Mouse (Mus musculus) lung, postnatal 14 days (tissue): ENCODE data around the gene Gm28230.
A peak's percentile ranks its signal among the peaks of the same experiment; 100 is the strongest.

Experiments
- DNase-seq: peaks from one replicate; pipeline ENCODE4 v3.0.0; 2021

Gene Gm28230

GRCm38 (mm10) chr2:74704393-74704998 is 22.0 kb upstream of the Gm28230 start, which contains the start of gene Hoxd8:
TSS of gene Hoxd8 (plus strand) at chr2:74704615.
- DNase-seq: no peak

DNA sequence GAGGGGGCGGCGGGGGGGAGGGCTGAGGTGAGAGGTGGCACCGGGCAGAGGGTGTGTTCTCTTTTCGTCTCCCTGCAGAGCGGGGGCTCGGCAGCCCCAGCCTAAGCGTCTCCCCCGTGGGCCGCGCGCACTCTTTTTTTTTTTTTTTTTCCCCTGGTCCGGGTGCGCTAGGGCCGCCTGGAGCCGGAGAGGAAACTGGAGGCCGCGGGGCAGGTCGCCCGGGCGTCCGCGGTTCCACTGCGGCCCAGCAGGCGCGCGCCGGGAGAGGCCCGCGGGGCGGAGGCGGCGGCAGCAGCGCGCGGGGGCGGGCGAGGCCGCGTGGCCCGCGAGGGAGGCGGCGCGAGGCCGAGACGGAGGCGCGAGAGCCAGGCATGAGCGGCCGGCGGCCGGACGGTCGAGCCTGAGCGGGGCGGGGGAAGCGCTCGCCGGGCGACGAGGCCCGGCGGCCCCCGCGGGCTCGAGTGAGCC is 21.5 kb upstream of the Gm28230 start:
- DNase-seq: no peak

GRCm38 (mm10) chr2:74705467-74706089 is 20.9 kb upstream of the Gm28230 start:
- DNase-seq: no peak

- no peak for DNase-seq
These were observed 20.1 kb upstream of the Gm28230 start for GRCm38 (mm10) chr2:74706393-74706960.

- no peak for DNase-seq
These were observed 18.9 kb upstream of the Gm28230 start for GRCm38 (mm10) chr2:74707599-74707998.

GRCm38 (mm10) chr2:74708676-74709075 is 17.9 kb upstream of the Gm28230 start:
- DNase-seq: no peak

- DNase-seq: no peak
These were observed 16.8 kb upstream of the Gm28230 start for GRCm38 (mm10) chr2:74709465-74710419.

DNA sequence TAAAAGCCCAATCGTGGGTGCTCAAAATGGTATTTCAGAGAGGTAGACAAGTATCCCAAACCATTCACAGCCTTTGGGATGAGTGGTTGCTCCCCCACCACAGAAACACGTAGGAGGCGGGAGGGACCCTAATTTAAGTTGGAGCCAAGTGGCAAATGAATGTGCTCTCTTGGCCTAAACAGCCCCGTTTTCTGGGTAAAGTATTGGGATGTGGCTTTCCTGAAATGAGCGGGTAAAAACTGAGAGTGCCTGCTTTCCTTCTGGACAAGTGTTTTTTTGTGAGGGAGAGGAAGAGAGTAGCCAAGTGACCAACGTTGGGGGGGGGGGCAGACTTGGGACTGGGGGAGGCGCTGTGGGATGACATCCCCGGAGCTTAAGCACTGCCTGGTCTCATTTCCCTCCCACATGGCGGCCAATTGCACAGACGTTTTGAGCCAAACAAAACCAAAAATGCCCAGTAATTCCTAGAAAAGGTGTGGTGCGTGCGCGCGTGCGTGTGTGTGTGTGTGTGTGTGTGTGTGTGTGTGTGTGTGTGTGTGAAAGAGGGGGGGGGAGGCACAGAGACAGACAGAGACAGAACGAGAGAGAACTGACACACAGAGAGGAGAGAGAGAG is 15.5 kb upstream of the Gm28230 start:
- DNase-seq: no peak

DNA sequence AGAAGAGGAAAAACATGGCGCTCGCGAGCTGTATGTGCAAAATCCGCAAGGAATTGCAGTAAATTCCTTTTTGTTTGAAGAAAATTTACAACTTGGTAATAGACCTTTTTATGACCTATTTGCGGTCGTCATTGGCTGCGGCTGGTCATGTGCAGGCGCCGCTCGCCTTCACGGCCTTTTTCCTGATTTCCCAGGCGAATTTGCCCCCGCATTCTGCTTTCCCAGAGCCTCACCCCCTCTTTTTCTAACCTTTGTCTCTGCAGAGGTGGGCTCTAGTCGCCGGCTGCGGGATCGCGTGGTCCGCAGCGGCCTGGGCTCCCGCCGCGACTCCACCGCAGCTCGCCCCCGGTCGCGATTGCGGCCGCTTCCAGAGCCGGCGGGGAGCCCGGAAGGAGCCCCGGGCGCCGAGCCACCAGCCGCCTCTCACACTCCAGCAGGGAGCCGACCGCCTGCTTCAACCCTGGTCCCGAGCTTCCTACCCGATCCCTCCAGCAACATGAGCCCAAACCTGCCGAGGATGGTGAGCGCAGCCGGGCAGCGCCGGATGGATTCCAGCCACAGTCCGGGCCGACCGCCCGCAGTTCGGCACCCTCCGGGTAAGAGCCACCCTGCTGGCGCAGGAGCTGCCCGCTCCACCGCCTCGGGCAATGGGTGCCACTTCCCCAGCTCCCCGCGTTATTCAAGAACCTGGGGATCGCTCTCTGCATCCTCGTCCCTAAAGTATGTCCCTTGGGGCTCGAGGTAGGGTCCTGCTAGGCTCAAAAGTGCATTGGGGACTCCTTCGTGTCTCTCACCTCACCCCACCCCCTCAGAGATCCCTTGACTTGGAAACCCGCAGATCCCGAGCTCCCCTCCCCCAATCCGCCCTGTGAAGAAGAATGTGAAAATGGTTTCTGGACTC is 14.6 kb upstream of the Gm28230 start, which contains the start of the genes Hoxd3 and Hoxd4:
TSS of gene Hoxd3 (plus strand) at position 207 of the 901 bp plus-strand sequence.
TSS of gene Hoxd4 (plus strand) at position 209 of the 901 bp plus-strand sequence.
- DNase-seq: no peak

DNA sequence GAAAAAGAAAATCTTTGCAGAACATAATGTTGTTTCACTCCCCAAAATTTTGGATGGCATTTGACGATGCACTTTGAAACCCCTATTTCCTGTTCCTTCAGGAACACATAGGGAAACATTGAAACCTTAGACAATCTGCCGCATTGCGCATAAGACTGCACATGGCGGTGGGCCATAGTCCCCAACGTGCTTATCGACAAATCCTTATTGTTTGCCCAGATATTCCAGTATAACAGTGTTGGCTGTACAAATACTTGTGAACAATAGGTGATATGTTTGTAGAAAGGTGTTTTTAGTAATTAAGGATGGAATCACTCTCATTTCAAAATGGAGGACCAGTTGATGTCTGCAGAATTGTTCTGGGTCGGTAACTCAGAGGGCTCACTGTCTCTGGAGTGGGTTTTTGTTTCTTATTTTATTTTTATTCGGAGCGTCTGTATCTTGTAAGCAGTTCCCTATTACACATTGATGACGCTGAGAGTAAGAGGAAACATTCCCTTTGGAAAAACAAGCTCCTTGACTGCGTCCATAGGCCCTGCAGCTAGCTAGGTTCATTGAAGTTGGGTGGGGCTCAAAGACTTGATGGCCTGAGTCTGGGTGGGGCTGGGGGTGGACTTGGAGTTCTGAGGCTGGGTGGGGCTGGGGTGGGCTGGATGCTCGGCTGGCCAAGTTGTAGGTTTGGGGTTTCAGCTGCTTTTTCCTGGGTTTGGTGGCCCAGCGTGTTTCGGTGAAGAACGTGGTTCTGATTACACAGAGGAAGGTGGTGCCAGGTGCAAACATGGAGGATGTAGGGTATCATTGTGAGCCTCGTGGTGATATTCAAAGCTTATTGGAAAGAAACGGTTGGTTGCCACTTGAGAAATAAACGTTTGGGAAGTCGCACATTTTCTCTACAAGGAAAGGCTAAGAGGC is 13.0 kb upstream of the Gm28230 start:
- no peak for DNase-seq

GRCm38 (mm10) chr2:74714156-74714789 is 12.3 kb upstream of the Gm28230 start:
- no peak for DNase-seq

DNA sequence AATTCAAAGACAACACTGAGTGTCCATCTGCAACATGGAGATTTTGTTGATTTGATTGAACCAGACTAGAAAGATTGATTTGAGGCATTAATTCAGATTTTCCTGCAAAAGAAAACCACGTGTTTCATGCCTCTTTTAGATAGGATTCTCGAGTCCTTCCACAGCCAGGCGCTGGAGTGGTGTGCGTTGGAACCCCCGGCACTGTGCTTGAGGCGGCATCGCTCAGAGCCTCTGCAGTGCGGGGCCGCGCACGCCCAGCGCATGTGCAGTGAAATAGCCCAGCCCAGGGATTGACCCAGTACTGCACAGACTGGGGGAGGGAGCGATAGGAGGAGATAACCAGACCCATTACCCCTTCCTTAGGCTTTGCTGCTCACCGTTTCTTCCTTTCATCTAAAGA is 11.6 kb upstream of the Gm28230 start:
- no peak for DNase-seq

DNA sequence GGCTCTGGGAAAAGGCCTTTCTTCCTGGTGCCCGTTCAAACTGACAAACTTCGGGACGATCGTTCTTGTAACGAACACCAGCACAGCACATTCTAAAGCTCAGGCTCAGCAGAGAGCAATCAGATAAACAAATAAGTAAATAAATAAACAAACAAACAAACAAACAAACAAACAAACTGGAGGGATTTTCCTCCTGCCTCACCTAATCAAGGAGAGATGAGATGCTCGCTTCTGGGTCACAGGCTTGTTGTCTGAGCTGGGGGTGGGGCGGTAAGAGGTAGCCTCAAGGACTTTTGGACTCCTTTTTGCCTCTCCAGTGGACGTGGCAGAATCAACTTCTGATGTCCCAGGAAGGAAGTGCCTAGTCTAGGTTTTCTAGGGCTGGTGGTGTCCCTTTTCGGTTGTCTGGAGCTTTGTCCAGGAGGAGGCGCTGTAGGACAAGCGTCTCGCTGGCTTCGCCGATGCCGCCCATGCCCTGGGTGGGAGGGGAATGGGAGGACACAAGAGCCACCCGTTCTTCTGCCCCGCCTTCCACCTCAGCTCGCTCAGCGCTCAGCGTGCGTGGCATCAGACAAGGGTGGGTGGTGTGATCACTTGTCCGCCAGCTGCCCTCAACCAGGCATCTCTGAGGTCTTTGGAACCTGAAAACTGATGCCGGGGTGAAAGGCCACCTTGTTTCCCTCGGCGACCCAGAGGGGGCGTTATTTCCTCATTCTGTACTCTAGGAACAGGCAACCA is 10.9 kb upstream of the Gm28230 start:
- DNase-seq: peak; percentile 90

- DNase-seq: no peak
These were observed 6.1 kb upstream of the Gm28230 start for GRCm38 (mm10) chr2:74720384-74720783.

- DNase-seq: no peak
These were observed 5.5 kb upstream of the Gm28230 start for GRCm38 (mm10) chr2:74720955-74721491.

DNA sequence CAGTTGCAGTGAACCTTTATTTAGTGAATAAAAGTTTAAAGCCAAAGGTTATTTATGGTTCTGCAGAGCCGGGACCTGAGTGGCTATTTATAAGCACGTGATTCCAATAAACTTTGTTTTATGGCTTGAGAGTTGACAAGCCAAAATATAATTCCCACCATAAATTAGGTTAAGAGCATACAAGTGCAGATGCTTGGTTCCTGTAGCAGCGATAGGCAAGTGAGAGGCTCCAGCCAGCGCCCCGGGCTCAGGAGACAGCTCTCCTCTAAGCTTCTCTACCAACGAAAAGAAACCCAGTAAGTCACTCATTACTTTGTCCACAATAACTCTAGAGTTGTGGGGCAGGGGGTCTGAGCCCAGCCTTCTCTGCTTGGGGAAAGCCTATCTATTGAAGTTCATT is 4.6 kb upstream of the Gm28230 start:
- DNase-seq: no peak

GRCm38 (mm10) chr2:74722949-74723348 is 3.6 kb upstream of the Gm28230 start:
- no peak for DNase-seq

DNA sequence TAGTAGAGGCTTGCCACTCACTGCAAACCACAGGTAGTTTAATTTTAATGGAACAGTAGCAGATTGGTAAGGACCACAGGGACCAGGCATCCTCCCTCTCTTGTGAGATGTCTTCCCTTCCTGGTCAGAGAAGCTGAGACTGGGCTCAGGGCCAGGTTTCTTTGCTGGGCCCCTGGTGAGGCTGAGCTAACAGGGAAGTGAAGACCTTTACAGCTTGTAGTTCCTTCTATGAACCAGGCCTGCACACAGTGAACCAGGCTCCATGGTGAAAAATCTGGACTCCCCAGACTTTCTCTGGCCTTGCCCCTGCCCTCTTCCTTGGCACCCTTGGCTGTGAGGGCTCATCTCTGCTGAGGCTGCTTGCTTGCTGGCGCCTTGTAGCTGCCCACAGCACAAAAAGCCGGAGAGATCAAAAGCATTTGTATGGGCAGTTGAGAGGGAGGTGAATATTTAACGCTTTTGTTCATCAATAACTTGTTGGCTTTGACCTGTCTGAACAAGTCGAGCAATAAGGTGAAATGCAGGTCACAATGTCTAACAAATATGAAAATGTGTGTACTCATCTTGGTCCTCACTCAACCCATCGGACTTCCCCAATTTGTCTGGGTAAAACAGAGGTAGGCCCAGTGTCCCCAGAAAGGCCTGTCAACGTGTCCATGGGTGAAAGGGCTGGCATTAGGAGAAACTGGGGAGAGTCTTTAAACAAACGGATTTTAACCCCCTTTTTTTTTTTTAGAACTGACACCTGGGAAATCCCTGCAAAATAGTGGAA is 2.1 kb upstream of the Gm28230 start:
- DNase-seq: no peak
